In genomic region chr13:99558216-99558906, GRCm38 (mm10) we compare ENCODE assay signal across 19 mouse cellular contexts. TPM values are rescaled to one million over a fixed set of nuclear protein-coding genes. Genes with fewer than 3 reads are reported as not detected.
DNase-seq lines count a peak whose midpoint lies in the region; ATAC-seq and TF ChIP-seq lines count a peak whose summit lies in the region.
"Had no signal": no experiment of that assay in that cellular context is flagged by ENCODE, and none has a peak within 500 bp of the region (broad histone marks: within the 10 kb centered on the region; RNA-seq: fewer than 3 reads in every experiment).

No protein-coding gene starts in this region.

- no peaks in the 10 kb centered on the region for H3K9me3 ChIP-seq in heart, embryonic 12.5 days (replicated peaks)
- no peaks in the 10 kb centered on the region for H3K9me3 ChIP-seq in midbrain, embryonic 10.5 days (replicated peaks)
- H3K9me3 ChIP-seq in midbrain, postnatal 0 days (ENCODE audit: low read length), result no peaks in the 10 kb centered on the region
- no peaks in the 10 kb centered on the region for H3K9me3 ChIP-seq in kidney, embryonic 16.5 days (ENCODE audit: low read length)
- H3K9me3 ChIP-seq: embryonic facial prominence, embryonic 15.5 days; kidney, embryonic 15.5 days; liver, embryonic 15.5 days; neural tube, embryonic 12.5 days had no signal

- intact Hi-C loops in heart, postnatal 14 days (cut with DNase I), result no loop called here

- no peak for TF ChIP-seq CTCF in midbrain, postnatal 0 days (IDR thresholded peaks at IDR 0.05)

- no peak overlapping the region for H3K4me3 ChIP-seq in heart, embryonic 12.5 days
- H3K4me3 ChIP-seq in midbrain, embryonic 10.5 days, result no peak overlapping the region
- no peak overlapping the region for H3K4me3 ChIP-seq in midbrain, postnatal 0 days (ENCODE audit: low read depth, low read length)
- H3K4me3 ChIP-seq in kidney, embryonic 16.5 days (ENCODE audit: low read length), result no peak overlapping the region
- H3K4me3 ChIP-seq: embryonic facial prominence, embryonic 15.5 days; gastrocnemius, adult 2 months; kidney, embryonic 15.5 days; liver, embryonic 15.5 days; neural tube, embryonic 12.5 days had no signal

- H3K4me1 ChIP-seq in heart, embryonic 12.5 days (replicated peaks), result peaks cover 17% of the 10 kb centered on the region
- peaks cover 46% of the 10 kb centered on the region for H3K4me1 ChIP-seq in midbrain, embryonic 10.5 days
- H3K4me1 ChIP-seq in midbrain, postnatal 0 days (ENCODE audit: insufficient read depth, low read length), result peaks cover 10% of the 10 kb centered on the region; the same call in 1 of the 2 replicates
- H3K4me1 ChIP-seq in kidney, embryonic 16.5 days (ENCODE audit: insufficient read depth, low read length), result no peaks in the 10 kb centered on the region
- H3K4me1 ChIP-seq: embryonic facial prominence, embryonic 15.5 days; liver, embryonic 15.5 days had no signal

- no peak for ATAC-seq in heart, embryonic 12.5 days (ENCODE audit: insufficient number of reproducible peaks, low FRiP score)
- no peak for ATAC-seq in midbrain, postnatal 0 days (ENCODE audit: low FRiP score)
- peak; percentile 23; the same call in 1 of the 2 replicates for ATAC-seq in neutrophil, adult 5-6 weeks (ENCODE audit: extremely low read depth, insufficient number of reproducible peaks, low FRiP score, poor library complexity, severe bottlenecking)
- ATAC-seq in megakaryocyte, adult 5-6 weeks (ENCODE audit: poor library complexity, severe bottlenecking), result no peak
- no peak for ATAC-seq in kidney, embryonic 16.5 days (ENCODE audit: low FRiP score, low TSS enrichment)
- ATAC-seq: lung, postnatal 0 days had no signal

- H3K27ac ChIP-seq in heart, embryonic 12.5 days (ENCODE audit: poor library complexity, severe bottlenecking), result no peak overlapping the region
- 0 out of 2 replicates have a peak overlapping the region, but pooled peaks have one; percentile 46 for H3K27ac ChIP-seq in midbrain, embryonic 10.5 days (replicated peaks)
- H3K27ac ChIP-seq in midbrain, postnatal 0 days (ENCODE audit: low read depth, low read length), result no peak overlapping the region
- no peak overlapping the region for H3K27ac ChIP-seq in kidney, embryonic 16.5 days (ENCODE audit: low read length)
- H3K27ac ChIP-seq: embryonic facial prominence, embryonic 15.5 days; gastrocnemius, adult 2 months; kidney, embryonic 15.5 days; liver, embryonic 15.5 days; neural tube, embryonic 12.5 days had no signal

- H3K36me3 ChIP-seq in heart, embryonic 12.5 days, result no peaks in the 10 kb centered on the region
- H3K36me3 ChIP-seq in midbrain, embryonic 10.5 days, result no peaks in the 10 kb centered on the region
- no peaks in the 10 kb centered on the region for H3K36me3 ChIP-seq in midbrain, postnatal 0 days (ENCODE audit: insufficient read depth, low read length)
- no peaks in the 10 kb centered on the region for H3K36me3 ChIP-seq in kidney, embryonic 16.5 days (ENCODE audit: insufficient read depth, low read length)
- H3K36me3 ChIP-seq: embryonic facial prominence, embryonic 15.5 days; kidney, embryonic 15.5 days; liver, embryonic 15.5 days; neural tube, embryonic 12.5 days had no signal

- H3K9ac ChIP-seq in heart, embryonic 12.5 days, result no peak overlapping the region
- H3K9ac ChIP-seq in midbrain, postnatal 0 days (replicated peaks; ENCODE audit: low read length, poor library complexity, severe bottlenecking), result no peak overlapping the region
- no peak overlapping the region for H3K9ac ChIP-seq in kidney, embryonic 16.5 days (replicated peaks; ENCODE audit: low read length)
- H3K9ac ChIP-seq: embryonic facial prominence, embryonic 15.5 days; kidney, embryonic 15.5 days; liver, embryonic 15.5 days; neural tube, embryonic 12.5 days had no signal

- peak overlapping the region; percentile 13; the same call in 1 of the 2 replicates for H3K4me2 ChIP-seq in heart, embryonic 12.5 days
- no peak overlapping the region for H3K4me2 ChIP-seq in midbrain, postnatal 0 days (ENCODE audit: low read depth, low read length, poor library complexity, severe bottlenecking)
- no peak overlapping the region for H3K4me2 ChIP-seq in kidney, embryonic 16.5 days (replicated peaks; ENCODE audit: low read depth, low read length)
- H3K4me2 ChIP-seq: embryonic facial prominence, embryonic 15.5 days; kidney, embryonic 15.5 days; liver, embryonic 15.5 days; neural tube, embryonic 12.5 days had no signal

- 0 out of 2 replicates have a peak, but pooled peaks cover 4% of the 10 kb centered on the region for H3K27me3 ChIP-seq in heart, embryonic 12.5 days (replicated peaks)
- no peaks in the 10 kb centered on the region for H3K27me3 ChIP-seq in midbrain, embryonic 10.5 days (ENCODE audit: low read depth, poor library complexity, severe bottlenecking)
- no peaks in the 10 kb centered on the region for H3K27me3 ChIP-seq in midbrain, postnatal 0 days (ENCODE audit: insufficient read depth, low read length)
- no peaks in the 10 kb centered on the region for H3K27me3 ChIP-seq in kidney, embryonic 16.5 days (ENCODE audit: insufficient read depth, low read length)
- H3K27me3 ChIP-seq: embryonic facial prominence, embryonic 15.5 days; kidney, embryonic 15.5 days; liver, embryonic 15.5 days; neural tube, embryonic 12.5 days had no signal

- 61% methylated on average over 12 of the region's 12 CpGs for WGBS in heart, embryonic 12.5 days
- WGBS in midbrain, embryonic 10.5 days, result 75% methylated on average over 12 of the region's 12 CpGs
- WGBS in midbrain, postnatal 0 days, result 78% methylated on average over 12 of the region's 12 CpGs
- WGBS in kidney, embryonic 16.5 days, result 69% methylated on average over 12 of the region's 12 CpGs

- no peak for DNase-seq in heart, postnatal 14 days
- DNase-seq in midbrain, embryonic 10.5 days (ENCODE audit: low spot score), result no peak
- no peak for DNase-seq in midbrain, postnatal 0 days (ENCODE audit: low spot score)
- DNase-seq in ZHBTc4 (ENCODE audit: low read depth, low spot score), result peak; percentile 18
- DNase-seq: adrenal gland, adult 8-10 months; B cell, adult 2 months; cerebellum, adult 9-11 months; gastrocnemius, adult 2 months; thymus, adult 18-20 months; thymus, postnatal 4 days had no signal

RNA-seq across cellular contexts. Expression of gene Map1b, which starts 42.0 kb away (rescaled TPM):
- polyA plus RNA-seq in heart, embryonic 12.5 days (2016; fragmentation: Nextera tagmentation; extraction: Ambion mirVana), result 149 and 151 TPM in 2 replicates
- 10 to 100 TPM; 20.6 to 24.3 TPM for total RNA-seq in heart, postnatal 14 days (2021)
- 665 and 916 TPM in 2 replicates for polyA plus RNA-seq in midbrain, embryonic 10.5 days (2016; fragmentation: Nextera tagmentation; extraction: Ambion mirVana)
- 913 and 940 TPM in 2 replicates for total RNA-seq in midbrain, postnatal 0 days (2014; rRNA removed)
- polyA plus RNA-seq in midbrain, postnatal 0 days (2015; fragmentation: Nextera tagmentation; extraction: Ambion mirVana), result 1,865 and 2,125 TPM in 2 replicates
- 0.12 and 0.35 TPM in 2 replicates for total RNA-seq in neutrophil, adult 5-6 weeks (2017)
- 0.07 TPM in 2 replicates for total RNA-seq in megakaryocyte, adult 5-6 weeks (2015)
- total RNA-seq in megakaryocyte, adult 5-6 weeks (2017), result 0.11 TPM in 1 of 2 replicates, not detected in the other
- polyA plus RNA-seq in kidney, embryonic 16.5 days (2015; fragmentation: Nextera tagmentation; extraction: Ambion mirVana), result 48.2 and 58.4 TPM in 2 replicates

Comparison
In these comparisons a context has a peak if more than half of its experiments do, and no peak if none do; other contexts are left out.
1. RNA of gene Map1b, which starts 42.0 kb away (total RNA-seq): 913 to 940 TPM in midbrain, postnatal 0 days; 20.6 to 24.3 TPM in heart, postnatal 14 days, 0.12 to 0.35 TPM in neutrophil, adult 5-6 weeks and 0.07 to 0.11 TPM in megakaryocyte, adult 5-6 weeks; every median in the first group is over 10 times any median in the second.